7 mouse cellular contexts compared by ENCODE assay signal in genomic region chr9:44737240-44737949, GRCm38 (mm10). TPM values are rescaled to one million over a fixed set of nuclear protein-coding genes. Genes with fewer than 3 reads are reported as not detected.
DNase-seq lines count a peak whose midpoint lies in the region; ATAC-seq and TF ChIP-seq lines count a peak whose summit lies in the region.

No protein-coding gene starts in this region.

- H3K27ac ChIP-seq in brown adipose tissue, adult 24 weeks (replicated peaks; ENCODE audit: low read depth, low read length) = peak overlapping the region; percentile 72
- peak overlapping the region; percentile 60 for H3K27ac ChIP-seq in embryonic facial prominence, embryonic 11.5 days (replicated peaks; ENCODE audit: low read depth, low read length)
- H3K27ac ChIP-seq in limb, embryonic 15.5 days = peak overlapping the region; percentile 93
- H3K27ac ChIP-seq in midbrain, postnatal 0 days (ENCODE audit: low read depth, low read length) = no peak overlapping the region

- no peak for ATAC-seq in embryonic facial prominence, embryonic 11.5 days (replicated peaks; ENCODE audit: insufficient number of reproducible peaks, low FRiP score, low TSS enrichment, low read depth)
- ATAC-seq in limb, embryonic 15.5 days (ENCODE audit: insufficient number of reproducible peaks, low FRiP score, low TSS enrichment, low read depth) = peak; percentile 61
- ATAC-seq in midbrain, postnatal 0 days (ENCODE audit: low FRiP score) = no peak
- ATAC-seq in erythroblast, adult 5-6 weeks (replicated peaks; ENCODE audit: low FRiP score, poor library complexity, severe bottlenecking) = no peak

- H3K4me3 ChIP-seq in brown adipose tissue, adult 24 weeks (ENCODE audit: insufficient read depth, low read depth, low read length) = no peak overlapping the region
- H3K4me3 ChIP-seq in embryonic facial prominence, embryonic 11.5 days (ENCODE audit: low read depth, low read length) = no peak overlapping the region
- no peak overlapping the region for H3K4me3 ChIP-seq in limb, embryonic 15.5 days
- no peak overlapping the region for H3K4me3 ChIP-seq in midbrain, postnatal 0 days (ENCODE audit: low read depth, low read length)

- TF ChIP-seq CTCF in midbrain, postnatal 0 days (IDR thresholded peaks at IDR 0.05) = no peak

- intact Hi-C loops in heart, postnatal 14 days (cut with DNase I) = no loop called here

- peak overlapping the region; percentile 16; the same call in 1 of the 2 replicates for H3K4me2 ChIP-seq in embryonic facial prominence, embryonic 11.5 days (ENCODE audit: low read depth, low read length)
- H3K4me2 ChIP-seq in limb, embryonic 15.5 days = peak overlapping the region; percentile 25; the same call in 1 of the 2 replicates
- no peak overlapping the region for H3K4me2 ChIP-seq in midbrain, postnatal 0 days (ENCODE audit: low read depth, low read length, poor library complexity, severe bottlenecking)

- peaks cover 4% of the 10 kb centered on the region; the same call in 1 of the 2 replicates for H3K4me1 ChIP-seq in brown adipose tissue, adult 24 weeks (ENCODE audit: control insufficient read depth, insufficient read depth, insufficient read length, low read length)
- H3K4me1 ChIP-seq in embryonic facial prominence, embryonic 11.5 days (ENCODE audit: control insufficient read depth, insufficient read depth, low read length) = peaks cover 2% of the 10 kb centered on the region; the same call in 1 of the 2 replicates
- peaks cover 52% of the 10 kb centered on the region for H3K4me1 ChIP-seq in limb, embryonic 15.5 days
- H3K4me1 ChIP-seq in midbrain, postnatal 0 days (ENCODE audit: insufficient read depth, low read length) = peaks cover 4% of the 10 kb centered on the region; the same call in 1 of the 2 replicates

- DNase-seq in embryonic facial prominence, embryonic 11.5 days (ENCODE audit: low spot score) = peak; percentile 80
- DNase-seq in heart, postnatal 14 days = peak; percentile 73 to 76
- DNase-seq in spleen, postnatal 36 days (ENCODE audit: low spot score in 2 of 2) = no peak
- DNase-seq in midbrain, postnatal 0 days (ENCODE audit: low spot score) = no peak

- no peaks in the 10 kb centered on the region for H3K9me3 ChIP-seq in embryonic facial prominence, embryonic 11.5 days (replicated peaks; ENCODE audit: control insufficient read depth, low read length)
- H3K9me3 ChIP-seq in limb, embryonic 15.5 days = no peaks in the 10 kb centered on the region
- no peaks in the 10 kb centered on the region for H3K9me3 ChIP-seq in midbrain, postnatal 0 days (ENCODE audit: low read length)

- H3K36me3 ChIP-seq in embryonic facial prominence, embryonic 11.5 days (replicated peaks; ENCODE audit: control insufficient read depth, insufficient read depth, low read depth, low read length) = no peaks in the 10 kb centered on the region
- H3K36me3 ChIP-seq in limb, embryonic 15.5 days = peaks cover 8% of the 10 kb centered on the region
- no peaks in the 10 kb centered on the region for H3K36me3 ChIP-seq in midbrain, postnatal 0 days (ENCODE audit: insufficient read depth, low read length)

- whole genome bisulfite sequencing in embryonic facial prominence, embryonic 11.5 days = 23% methylated on average over 8 of the region's 8 CpGs
- WGBS in limb, embryonic 15.5 days = 14% methylated on average over 8 of the region's 8 CpGs
- 70% methylated on average over 8 of the region's 8 CpGs for WGBS in midbrain, postnatal 0 days

- no peaks in the 10 kb centered on the region for H3K27me3 ChIP-seq in embryonic facial prominence, embryonic 11.5 days (ENCODE audit: control insufficient read depth, insufficient read depth, low read length)
- H3K27me3 ChIP-seq in limb, embryonic 15.5 days = no peaks in the 10 kb centered on the region
- peaks cover 3% of the 10 kb centered on the region; the same call in 1 of the 2 replicates for H3K27me3 ChIP-seq in midbrain, postnatal 0 days (ENCODE audit: insufficient read depth, low read length)

- H3K9ac ChIP-seq in embryonic facial prominence, embryonic 11.5 days (replicated peaks; ENCODE audit: low read length) = no peak overlapping the region
- no peak overlapping the region for H3K9ac ChIP-seq in limb, embryonic 15.5 days
- no peak overlapping the region for H3K9ac ChIP-seq in midbrain, postnatal 0 days (replicated peaks; ENCODE audit: low read length, poor library complexity, severe bottlenecking)

RNA-seq across cellular contexts. Expression of gene Phldb1, which starts 2.4 kb away (rescaled TPM):
- 19.6 and 27.6 TPM in 2 replicates for polyA plus RNA-seq in brown adipose tissue, adult 24 weeks (2012; ENCODE audit: insufficient read depth, insufficient read length, missing spikeins)
- 27.8 and 30.0 TPM in 2 replicates for polyA plus RNA-seq in embryonic facial prominence, embryonic 11.5 days (2014; fragmentation: Nextera tagmentation; extraction: Ambion mirVana)
- total RNA-seq in heart, postnatal 14 days (2021) = 100 to 1,000 TPM; 124 to 132 TPM
- 37.8 and 39.2 TPM in 2 replicates for polyA plus RNA-seq in limb, embryonic 15.5 days (2015; fragmentation: Nextera tagmentation; extraction: Ambion mirVana)
- 140 and 154 TPM in 2 replicates for total RNA-seq in midbrain, postnatal 0 days (2014; rRNA removed)
- polyA plus RNA-seq in midbrain, postnatal 0 days (2015; fragmentation: Nextera tagmentation; extraction: Ambion mirVana) = 34.8 and 41.0 TPM in 2 replicates
- total RNA-seq in erythroblast, adult 5-6 weeks (2015; ENCODE audit: low replicate concordance) = 0.42 and 6.1 TPM in 2 replicates
- total RNA-seq in erythroblast, adult 5-6 weeks (2017; ENCODE audit: low replicate concordance) = 2.9 TPM in 2 replicates

RNA-seq across cellular contexts. Expression of gene Arcn1, which starts 30.2 kb away (rescaled TPM):
- polyA plus RNA-seq in brown adipose tissue, adult 24 weeks (2012; ENCODE audit: insufficient read depth, insufficient read length, missing spikeins) = 68.4 and 96.1 TPM in 2 replicates
- 208 and 223 TPM in 2 replicates for polyA plus RNA-seq in embryonic facial prominence, embryonic 11.5 days (2014; fragmentation: Nextera tagmentation; extraction: Ambion mirVana)
- total RNA-seq in heart, postnatal 14 days (2021) = 10 to 100 TPM; 80.1 to 88.6 TPM
- 221 and 223 TPM in 2 replicates for polyA plus RNA-seq in limb, embryonic 15.5 days (2015; fragmentation: Nextera tagmentation; extraction: Ambion mirVana)
- total RNA-seq in midbrain, postnatal 0 days (2014; rRNA removed) = 93.7 and 108 TPM in 2 replicates
- polyA plus RNA-seq in midbrain, postnatal 0 days (2015; fragmentation: Nextera tagmentation; extraction: Ambion mirVana) = 102 and 106 TPM in 2 replicates
- total RNA-seq in erythroblast, adult 5-6 weeks (2015; ENCODE audit: low replicate concordance) = 52.6 and 60.4 TPM in 2 replicates
- total RNA-seq in erythroblast, adult 5-6 weeks (2017; ENCODE audit: low replicate concordance) = 66.1 and 94.8 TPM in 2 replicates

RNA-seq across cellular contexts. Expression of gene Ift46, which starts 30.3 kb away (rescaled TPM):
- polyA plus RNA-seq in brown adipose tissue, adult 24 weeks (2012; ENCODE audit: insufficient read depth, insufficient read length, missing spikeins) = 28.3 and 47.4 TPM in 2 replicates
- 142 and 152 TPM in 2 replicates for polyA plus RNA-seq in embryonic facial prominence, embryonic 11.5 days (2014; fragmentation: Nextera tagmentation; extraction: Ambion mirVana)
- total RNA-seq in heart, postnatal 14 days (2021) = 10 to 100 TPM; 32.7 to 41.8 TPM
- polyA plus RNA-seq in limb, embryonic 15.5 days (2015; fragmentation: Nextera tagmentation; extraction: Ambion mirVana) = 106 and 117 TPM in 2 replicates
- total RNA-seq in midbrain, postnatal 0 days (2014; rRNA removed) = 64.8 and 72.1 TPM in 2 replicates
- 151 and 170 TPM in 2 replicates for polyA plus RNA-seq in midbrain, postnatal 0 days (2015; fragmentation: Nextera tagmentation; extraction: Ambion mirVana)
- 62.1 and 85.9 TPM in 2 replicates for total RNA-seq in erythroblast, adult 5-6 weeks (2015; ENCODE audit: low replicate concordance)
- 40.4 and 54.4 TPM in 2 replicates for total RNA-seq in erythroblast, adult 5-6 weeks (2017; ENCODE audit: low replicate concordance)

Comparison
In these comparisons a context has a peak if more than half of its experiments do, and no peak if none do; other contexts are left out.
1. DNase-seq: peak in embryonic facial prominence, embryonic 11.5 days (single experiment) and heart, postnatal 14 days (2 of 2); none in spleen, postnatal 36 days (0 of 2) and midbrain, postnatal 0 days (single experiment).